Mouse (Mus musculus): ENCODE results near the gene Il34. TPM values are rescaled to one million over a fixed set of nuclear protein-coding genes. Genes with fewer than 3 reads are reported as not detected.

Gene Il34
- polyA plus RNA-seq (2016; fragmentation: Nextera tagmentation; extraction: Ambion mirVana), result 0.24 and 0.25 TPM in 2 replicates

- Histone ChIP-seq H3K27ac (no peak within 1 kb of the TSS), H3K4me3 (no peak within 1 kb of the TSS), H3K36me3 (replicated peaks) (peaks cover 23% of the 10 kb centered on the region), H3K4me1 (0 out of 2 replicates have a peak, but pooled peaks cover 8% of the 10 kb centered on the region), H3K9me3 (no peaks in the 10 kb centered on the region), H3K27me3 (ENCODE audit: poor library complexity, severe bottlenecking) (no peaks in the 10 kb centered on the region)
- DNase-seq (ENCODE audit: extremely low spot score, low spot score), result no peak
- WGBS, result 45% methylated on average over 12 of the region's 12 CpGs
These were observed at the start of gene Il34 for GRCm38 (mm10) chr8:110805669-110806068. Gene Il34 (minus strand): TSS chr8:110805924.

DNA sequence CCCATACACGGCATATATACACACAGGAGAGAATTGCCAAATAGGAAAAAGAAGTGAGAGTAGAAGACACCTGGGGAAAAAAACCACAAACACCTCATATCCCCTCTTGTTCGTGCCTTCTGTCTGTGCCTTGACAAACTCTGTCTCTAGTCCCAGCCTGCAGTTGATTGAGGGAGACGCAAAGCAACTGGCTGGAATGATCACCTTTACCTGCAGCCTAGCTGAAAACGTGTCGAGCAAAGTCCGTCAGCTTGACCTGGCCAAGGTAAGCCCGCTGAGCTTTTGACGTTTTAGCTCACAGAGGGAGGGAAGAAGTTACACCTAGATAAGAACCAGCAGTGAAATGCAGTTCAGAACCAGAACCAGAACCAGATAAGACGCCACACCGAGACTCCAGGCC is 45.5 kb upstream of the Il34 start:
- Histone ChIP-seq H3K27ac (no peak overlapping the region), H3K4me3 (no peak overlapping the region), H3K4me1 (peaks cover 9% of the 10 kb centered on the region), H3K27me3 (ENCODE audit: poor library complexity, severe bottlenecking) (no peaks in the 10 kb centered on the region), H3K9me3 (no peaks in the 10 kb centered on the region), H3K36me3 (replicated peaks) (peaks cover 68% of the 10 kb centered on the region)
- 95% methylated on average over 10 of the region's 10 CpGs for WGBS
- DNase-seq (ENCODE audit: extremely low spot score, low spot score), result no peak

DNA sequence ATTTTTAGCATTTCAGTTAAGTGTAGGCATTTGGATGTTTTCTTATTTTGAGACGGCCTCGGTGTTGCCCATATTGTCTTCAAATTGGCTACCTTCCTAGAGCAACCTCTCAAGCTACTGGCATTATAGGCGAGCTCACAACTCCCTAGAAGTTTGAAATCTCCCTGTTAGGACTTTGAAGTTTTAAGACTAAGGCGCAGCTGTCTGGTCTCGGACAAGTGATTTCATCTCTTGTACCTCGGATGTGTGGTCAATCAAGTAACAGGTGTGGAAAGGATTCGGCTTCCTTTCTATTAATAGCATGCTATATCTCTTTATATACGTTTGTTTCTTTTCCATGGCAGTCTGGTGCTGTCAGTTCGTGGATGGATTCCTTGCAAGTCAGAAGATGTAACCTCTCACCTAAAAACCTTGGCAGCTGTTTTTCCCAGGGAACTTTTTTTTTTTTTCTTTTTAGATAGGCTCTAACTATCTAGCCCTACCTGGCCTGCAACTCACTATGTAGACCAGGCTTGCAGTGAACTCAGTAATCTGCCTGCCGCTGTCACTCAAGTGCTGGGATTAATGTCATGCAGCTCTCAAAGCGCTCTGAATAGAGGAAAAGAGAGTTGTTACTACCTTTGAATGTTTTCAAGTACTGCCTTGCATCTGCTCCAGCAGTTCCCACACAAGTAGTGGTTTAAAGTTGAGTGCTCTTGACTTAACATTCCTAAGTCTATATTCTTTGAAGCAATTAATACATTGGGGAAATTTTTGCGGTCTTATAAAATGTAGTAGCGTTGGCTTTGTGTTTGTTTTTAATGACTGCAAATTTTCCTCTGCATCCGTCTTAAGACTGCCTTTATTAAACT is 42.1 kb upstream of the Il34 start:
- DNase-seq (ENCODE audit: extremely low spot score, low spot score), result no peak
- 65% methylated on average over 14 of the region's 14 CpGs for WGBS
- Histone ChIP-seq H3K27ac (no peak overlapping the region), H3K36me3 (replicated peaks) (peaks cover 58% of the 10 kb centered on the region), H3K9me3 (no peaks in the 10 kb centered on the region), H3K4me1 (peaks cover 24% of the 10 kb centered on the region), H3K4me3 (peak overlapping the region; percentile 72), H3K27me3 (ENCODE audit: poor library complexity, severe bottlenecking) (no peaks in the 10 kb centered on the region)

- Histone ChIP-seq H3K4me3 (peak overlapping the region; percentile 72), H3K9me3 (no peaks in the 10 kb centered on the region), H3K4me1 (peaks cover 24% of the 10 kb centered on the region), H3K27ac (peak overlapping the region; percentile 98), H3K27me3 (ENCODE audit: poor library complexity, severe bottlenecking) (no peaks in the 10 kb centered on the region), H3K36me3 (replicated peaks) (peaks cover 58% of the 10 kb centered on the region)
- 1% methylated on average over 13 of the region's 13 CpGs for WGBS
- DNase-seq (ENCODE audit: extremely low spot score, low spot score), result no peak
These were observed 41.4 kb upstream of the Il34 start for GRCm38 (mm10) chr8:110847171-110847549.

- under 1% methylated on average over 53 of the region's 53 CpGs for WGBS
- no peaks in the 10 kb centered on the region for H3K27me3 ChIP-seq (ENCODE audit: poor library complexity, severe bottlenecking)
- H3K4me1 ChIP-seq, result peaks cover 24% of the 10 kb centered on the region
- H3K4me3 ChIP-seq, result peak within 1 kb of the TSS; percentile 72
- peak within 1 kb of the TSS; percentile 98 for H3K27ac ChIP-seq
- H3K36me3 ChIP-seq (replicated peaks), result peaks cover 58% of the 10 kb centered on the region
- H3K9me3 ChIP-seq, result no peaks in the 10 kb centered on the region
- peak; percentile 85 for DNase-seq (ENCODE audit: extremely low spot score, low spot score)
These were observed 40.9 kb upstream of the Il34 start, which contains the start of the genes Cog4 and Sf3b3 for GRCm38 (mm10) chr8:110846405-110847170. Gene Cog4 (plus strand): TSS chr8:110846600. Gene Sf3b3 (minus strand): TSS chr8:110846787.

DNA sequence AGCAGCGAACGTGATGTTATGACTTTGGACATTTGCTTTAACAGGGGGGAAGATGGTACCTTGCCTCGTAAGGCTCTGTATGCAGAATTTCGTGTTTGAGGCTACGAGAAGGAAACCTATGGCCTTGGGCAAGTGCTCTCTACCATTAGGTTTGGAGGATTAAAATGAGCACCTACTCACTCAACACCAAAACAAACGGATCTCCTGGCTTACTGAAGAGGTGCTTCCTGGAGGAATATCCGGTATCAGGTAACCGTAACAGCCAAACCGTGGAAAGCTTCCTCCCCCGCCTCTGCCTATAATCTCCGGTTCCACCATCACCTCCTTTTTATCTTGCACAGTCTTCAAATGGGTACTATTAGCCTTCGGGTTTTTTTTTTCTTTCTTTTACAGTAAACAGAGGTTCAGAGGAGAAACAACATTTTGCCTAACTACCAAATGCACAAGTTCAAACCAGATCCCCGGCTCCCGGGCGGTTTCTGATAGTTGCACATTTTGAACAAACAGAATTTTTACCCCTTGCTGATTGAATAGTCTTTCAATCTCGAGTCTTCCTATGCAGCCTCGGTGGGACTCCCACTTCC is 40.2 kb upstream of the Il34 start:
- H3K4me3 ChIP-seq, result peak overlapping the region; percentile 72
- 16% methylated on average over 17 of the region's 17 CpGs for WGBS
- peaks cover 24% of the 10 kb centered on the region for H3K4me1 ChIP-seq
- DNase-seq (ENCODE audit: extremely low spot score, low spot score), result no peak
- no peaks in the 10 kb centered on the region for H3K9me3 ChIP-seq
- H3K27ac ChIP-seq, result peak overlapping the region; percentile 98
- H3K27me3 ChIP-seq (ENCODE audit: poor library complexity, severe bottlenecking), result no peaks in the 10 kb centered on the region
- H3K36me3 ChIP-seq (replicated peaks), result peaks cover 58% of the 10 kb centered on the region

DNA sequence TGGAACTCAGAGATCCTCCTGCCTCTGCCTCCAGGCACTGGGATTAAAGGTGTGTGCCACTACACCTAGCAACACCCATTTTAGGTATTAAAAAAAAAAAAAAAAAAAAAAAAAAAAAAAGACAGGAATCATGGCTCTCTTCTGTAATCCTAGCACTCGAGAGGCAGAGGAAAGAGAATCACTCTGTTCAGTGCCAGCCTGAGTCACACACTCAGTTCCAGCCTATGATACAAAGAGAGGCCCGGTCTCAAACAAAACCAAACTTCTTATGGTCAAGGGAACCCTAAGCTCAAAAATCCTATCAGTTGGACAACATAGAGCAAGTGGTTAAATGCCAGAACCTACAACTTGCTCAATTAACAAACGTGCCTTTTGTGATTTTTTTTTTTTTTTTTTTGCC is 39.2 kb upstream of the Il34 start:
- no peaks in the 10 kb centered on the region for H3K27me3 ChIP-seq (ENCODE audit: poor library complexity, severe bottlenecking)
- 87% methylated on average over 3 of the region's 3 CpGs for WGBS
- peaks cover 58% of the 10 kb centered on the region for H3K36me3 ChIP-seq (replicated peaks)
- no peaks in the 10 kb centered on the region for H3K9me3 ChIP-seq
- H3K4me1 ChIP-seq, result peaks cover 24% of the 10 kb centered on the region
- DNase-seq (ENCODE audit: extremely low spot score, low spot score), result no peak
- H3K4me3 ChIP-seq, result peak overlapping the region; percentile 72
- no peak overlapping the region for H3K27ac ChIP-seq

- 90% methylated on average over 5 of the region's 5 CpGs for WGBS
- Histone ChIP-seq H3K36me3 (replicated peaks) (peaks cover 70% of the 10 kb centered on the region), H3K4me3 (no peak overlapping the region), H3K27ac (no peak overlapping the region), H3K4me1 (peaks cover 23% of the 10 kb centered on the region), H3K27me3 (ENCODE audit: poor library complexity, severe bottlenecking) (no peaks in the 10 kb centered on the region), H3K9me3 (no peaks in the 10 kb centered on the region)
- DNase-seq (ENCODE audit: extremely low spot score, low spot score), result no peak
These were observed 37.5 kb upstream of the Il34 start for GRCm38 (mm10) chr8:110843207-110843606.

- peaks cover 15% of the 10 kb centered on the region for H3K4me1 ChIP-seq
- DNase-seq (ENCODE audit: extremely low spot score, low spot score), result no peak
- H3K27me3 ChIP-seq (ENCODE audit: poor library complexity, severe bottlenecking), result no peaks in the 10 kb centered on the region
- no peaks in the 10 kb centered on the region for H3K9me3 ChIP-seq
- H3K36me3 ChIP-seq (replicated peaks), result peaks cover 81% of the 10 kb centered on the region
- WGBS, result 93% methylated on average over 3 of the region's 3 CpGs
- no peak overlapping the region for H3K27ac ChIP-seq
- H3K4me3 ChIP-seq, result no peak overlapping the region
These were observed 36.4 kb upstream of the Il34 start for GRCm38 (mm10) chr8:110842012-110842574.

GRCm38 (mm10) chr8:110831956-110832355 is 26.2 kb upstream of the Il34 start:
- peaks cover 100% of the 10 kb centered on the region for H3K36me3 ChIP-seq (replicated peaks)
- no peak overlapping the region for H3K27ac ChIP-seq
- 90% methylated on average over 3 of the region's 3 CpGs for WGBS
- DNase-seq (ENCODE audit: extremely low spot score, low spot score), result no peak
- no peak overlapping the region for H3K4me3 ChIP-seq
- H3K4me1 ChIP-seq, result no peaks in the 10 kb centered on the region
- no peaks in the 10 kb centered on the region for H3K9me3 ChIP-seq
- H3K27me3 ChIP-seq (ENCODE audit: poor library complexity, severe bottlenecking), result no peaks in the 10 kb centered on the region

DNA sequence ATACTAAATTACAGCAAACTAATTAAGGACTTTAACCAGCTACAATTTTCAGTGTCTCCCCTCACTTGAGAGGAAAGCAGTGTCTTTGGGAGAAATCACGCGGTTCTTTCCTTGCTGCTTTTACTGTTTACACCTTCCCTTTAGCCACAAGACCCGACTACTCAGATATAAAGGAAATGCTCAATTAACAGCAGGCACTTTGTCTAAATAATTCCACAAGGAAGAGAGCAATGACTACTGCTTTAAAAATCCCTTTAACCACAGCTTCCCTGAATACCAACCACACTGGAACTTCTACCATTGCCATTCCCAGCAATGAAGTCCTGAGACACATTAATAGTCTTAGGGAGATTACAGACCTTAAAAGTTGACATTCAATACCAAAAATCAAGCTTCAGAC is 22.8 kb upstream of the Il34 start:
- 93% methylated on average over 3 of the region's 3 CpGs for WGBS
- Histone ChIP-seq H3K27me3 (ENCODE audit: poor library complexity, severe bottlenecking) (no peaks in the 10 kb centered on the region), H3K4me3 (no peak overlapping the region), H3K4me1 (no peaks in the 10 kb centered on the region), H3K9me3 (no peaks in the 10 kb centered on the region), H3K36me3 (replicated peaks) (peaks cover 100% of the 10 kb centered on the region), H3K27ac (no peak overlapping the region)
- DNase-seq (ENCODE audit: extremely low spot score, low spot score), result no peak

DNA sequence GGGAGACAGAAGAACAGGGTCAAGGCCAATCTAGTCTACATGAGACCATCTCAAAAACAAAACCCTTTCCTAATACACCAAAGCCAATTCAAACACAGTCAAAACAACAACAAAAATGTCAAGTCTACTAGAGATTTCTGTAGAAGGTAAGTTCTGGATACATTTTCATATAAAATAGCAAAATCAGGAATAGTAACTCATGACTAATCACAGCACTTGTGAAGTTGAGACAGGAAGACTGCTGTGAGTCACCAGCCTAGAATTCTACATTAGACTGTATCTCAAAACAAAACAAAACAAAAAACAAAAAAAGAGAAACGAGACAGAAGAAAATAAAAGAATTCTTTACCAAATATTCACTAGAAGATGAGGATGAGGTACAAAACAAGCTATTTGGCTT is 19.1 kb upstream of the Il34 start:
- no peak for DNase-seq (ENCODE audit: extremely low spot score, low spot score)
- WGBS, result 76% methylated on average over 1 of the region's 1 CpGs
- H3K4me1 ChIP-seq, result no peaks in the 10 kb centered on the region
- no peaks in the 10 kb centered on the region for H3K27me3 ChIP-seq (ENCODE audit: poor library complexity, severe bottlenecking)
- H3K27ac ChIP-seq, result no peak overlapping the region
- no peaks in the 10 kb centered on the region for H3K9me3 ChIP-seq
- no peak overlapping the region for H3K4me3 ChIP-seq
- H3K36me3 ChIP-seq (replicated peaks), result peaks cover 100% of the 10 kb centered on the region
